In genomic region chr1:86546797-86547196, GRCm38 (mm10) we compare ENCODE assay signal across 24 mouse cellular contexts. TPM values are rescaled to one million over a fixed set of nuclear protein-coding genes. Genes with fewer than 3 reads are reported as not detected.
A peak's percentile ranks its signal among the peaks of the same experiment; 100 is the strongest.
DNase-seq lines count a peak whose midpoint lies in the region; ATAC-seq and TF ChIP-seq lines count a peak whose summit lies in the region.
"Had no signal": no experiment of that assay in that cellular context is flagged by ENCODE, and none has a peak within 500 bp of the region (broad histone marks: within the 10 kb centered on the region; RNA-seq: fewer than 3 reads in every experiment).

No protein-coding gene starts in this region.

- no peak overlapping the region for H3K4me3 ChIP-seq in forebrain, postnatal 0 days (ENCODE audit: low read depth, low read length)
- H3K4me3 ChIP-seq in forebrain, embryonic 11.5 days (ENCODE audit: low read depth, low read length) = no peak overlapping the region
- H3K4me3 ChIP-seq in midbrain, embryonic 11.5 days (ENCODE audit: low read depth, low read length) = no peak overlapping the region
- H3K4me3 ChIP-seq in midbrain, embryonic 15.5 days = no peak overlapping the region
- H3K4me3 ChIP-seq: embryonic facial prominence, embryonic 15.5 days; forebrain, embryonic 13.5 days; heart, embryonic 12.5 days; heart, embryonic 15.5 days; hindbrain, embryonic 15.5 days had no signal

- WGBS in forebrain, postnatal 0 days = 20% methylated on average over 3 of the region's 3 CpGs
- WGBS in forebrain, embryonic 11.5 days = 32% methylated on average over 3 of the region's 3 CpGs
- 71% methylated on average over 3 of the region's 3 CpGs for WGBS in midbrain, embryonic 11.5 days
- WGBS in midbrain, embryonic 15.5 days = 50% methylated on average over 3 of the region's 3 CpGs

- no peaks in the 10 kb centered on the region for H3K9me3 ChIP-seq in forebrain, postnatal 0 days (ENCODE audit: low read length)
- no peaks in the 10 kb centered on the region for H3K9me3 ChIP-seq in forebrain, embryonic 11.5 days (ENCODE audit: control insufficient read depth, low read length)
- H3K9me3 ChIP-seq in midbrain, embryonic 11.5 days (ENCODE audit: control insufficient read depth, low read length) = no peaks in the 10 kb centered on the region
- no peaks in the 10 kb centered on the region for H3K9me3 ChIP-seq in midbrain, embryonic 15.5 days
- H3K9me3 ChIP-seq: embryonic facial prominence, embryonic 15.5 days; forebrain, embryonic 13.5 days; heart, embryonic 12.5 days; heart, embryonic 15.5 days; hindbrain, embryonic 15.5 days had no signal

- H3K4me2 ChIP-seq in forebrain, postnatal 0 days (ENCODE audit: low read depth) = no peak overlapping the region
- no peak overlapping the region for H3K4me2 ChIP-seq in forebrain, embryonic 11.5 days (ENCODE audit: low read depth, low read length, severe bottlenecking)
- H3K4me2 ChIP-seq in midbrain, embryonic 11.5 days = no peak overlapping the region
- no peak overlapping the region for H3K4me2 ChIP-seq in midbrain, embryonic 15.5 days
- H3K4me2 ChIP-seq: embryonic facial prominence, embryonic 15.5 days; forebrain, embryonic 13.5 days; heart, embryonic 12.5 days; heart, embryonic 15.5 days; hindbrain, embryonic 15.5 days had no signal

- TF ChIP-seq POLR2A in brain, embryonic 14.5 days (IDR thresholded peaks at IDR 0.05; ENCODE audit: borderline replicate concordance, extremely low read depth, insufficient read depth, insufficient read length, poor library complexity, severe bottlenecking) = no peak

- no peak overlapping the region for H3K27ac ChIP-seq in forebrain, postnatal 0 days (ENCODE audit: low read depth, low read length)
- no peak overlapping the region for H3K27ac ChIP-seq in forebrain, embryonic 11.5 days (ENCODE audit: low read depth, low read length)
- H3K27ac ChIP-seq in midbrain, embryonic 11.5 days (ENCODE audit: low read depth, low read length) = no peak overlapping the region
- H3K27ac ChIP-seq in midbrain, embryonic 15.5 days = no peak overlapping the region
- H3K27ac ChIP-seq: embryonic facial prominence, embryonic 15.5 days; forebrain, embryonic 13.5 days; heart, embryonic 15.5 days; hindbrain, embryonic 15.5 days had no signal

- 0 out of 2 replicates have a peak, but pooled peaks have one; percentile 16 for ATAC-seq in forebrain, postnatal 0 days
- ATAC-seq in forebrain, embryonic 11.5 days (replicated peaks; ENCODE audit: low FRiP score) = no peak
- no peak for ATAC-seq in midbrain, embryonic 11.5 days (ENCODE audit: low FRiP score)
- no peak for ATAC-seq in midbrain, embryonic 15.5 days (replicated peaks)
- no peak for ATAC-seq in inflammation-experienced regulatory T-cells, adult 6 months
- ATAC-seq: CD4-positive, CD25-positive, alpha-beta regulatory T cell, adult 4 months; forebrain, embryonic 13.5 days; intestine, postnatal 0 days had no signal

- no peak for TF ChIP-seq CTCF in forebrain, postnatal 0 days (IDR thresholded peaks at IDR 0.05; ENCODE audit: low read depth)
- no peak for TF ChIP-seq CTCF in brain, embryonic 14.5 days (IDR thresholded peaks at IDR 0.05; ENCODE audit: borderline replicate concordance, extremely low read depth, insufficient read depth, insufficient read length)

- no peaks in the 10 kb centered on the region for H3K4me1 ChIP-seq in forebrain, postnatal 0 days (ENCODE audit: insufficient read depth)
- no peaks in the 10 kb centered on the region for H3K4me1 ChIP-seq in forebrain, embryonic 11.5 days (replicated peaks; ENCODE audit: control insufficient read depth, insufficient read depth, low read length)
- no peaks in the 10 kb centered on the region for H3K4me1 ChIP-seq in midbrain, embryonic 11.5 days (ENCODE audit: control insufficient read depth, insufficient read depth, low read length)
- no peaks in the 10 kb centered on the region for H3K4me1 ChIP-seq in midbrain, embryonic 15.5 days
- H3K4me1 ChIP-seq: embryonic facial prominence, embryonic 15.5 days; heart, embryonic 15.5 days; hindbrain, embryonic 15.5 days had no signal

- H3K36me3 ChIP-seq in forebrain, postnatal 0 days (ENCODE audit: insufficient read depth) = peaks cover 61% of the 10 kb centered on the region
- H3K36me3 ChIP-seq in forebrain, embryonic 11.5 days (ENCODE audit: control insufficient read depth, insufficient read depth, low read length) = no peaks in the 10 kb centered on the region; the same call in 1 of the 2 replicates
- H3K36me3 ChIP-seq in midbrain, embryonic 11.5 days (ENCODE audit: control insufficient read depth, insufficient read depth, low read length) = peaks cover 3% of the 10 kb centered on the region; the same call in 1 of the 2 replicates
- peaks cover 20% of the 10 kb centered on the region for H3K36me3 ChIP-seq in midbrain, embryonic 15.5 days (replicated peaks)

- H3K27me3 ChIP-seq in forebrain, postnatal 0 days (ENCODE audit: insufficient read depth, low read length) = no peaks in the 10 kb centered on the region
- no peaks in the 10 kb centered on the region for H3K27me3 ChIP-seq in forebrain, embryonic 11.5 days (ENCODE audit: control insufficient read depth, insufficient read depth, low read length)
- H3K27me3 ChIP-seq in midbrain, embryonic 11.5 days (ENCODE audit: control insufficient read depth, insufficient read depth, low read length) = no peaks in the 10 kb centered on the region
- no peaks in the 10 kb centered on the region for H3K27me3 ChIP-seq in midbrain, embryonic 15.5 days (replicated peaks)
- H3K27me3 ChIP-seq: embryonic facial prominence, embryonic 15.5 days; forebrain, embryonic 13.5 days; heart, embryonic 12.5 days; heart, embryonic 15.5 days; hindbrain, embryonic 15.5 days had no signal

- no peak overlapping the region for H3K9ac ChIP-seq in forebrain, postnatal 0 days
- no peak overlapping the region for H3K9ac ChIP-seq in forebrain, embryonic 11.5 days (ENCODE audit: low read length)
- no peak overlapping the region for H3K9ac ChIP-seq in midbrain, embryonic 11.5 days (ENCODE audit: low read length)
- H3K9ac ChIP-seq in midbrain, embryonic 15.5 days = no peak overlapping the region
- H3K9ac ChIP-seq: embryonic facial prominence, embryonic 15.5 days; forebrain, embryonic 13.5 days; heart, embryonic 12.5 days; heart, embryonic 15.5 days; hindbrain, embryonic 15.5 days had no signal

- no peak for DNase-seq in forebrain, postnatal 0 days
- DNase-seq in forebrain, embryonic 11.5 days (ENCODE audit: low spot score) = no peak
- peak; percentile 19 for DNase-seq in midbrain, embryonic 11.5 days (ENCODE audit: low spot score, missing footprints)
- peak; percentile 40 for DNase-seq in brain, embryonic 14.5 days (ENCODE audit: low read depth)
- DNase-seq: adrenal gland, adult 2 months; adrenal gland, postnatal 14 days; cerebellum, adult 11-12 months; cerebellum, adult 8-10 months; cerebellum, postnatal 10 days; cerebellum, postnatal 36 days; embryo, embryonic 11 days; gastrocnemius, postnatal 25 days; heart, adult 18-20 months; heart, postnatal 10 days; heart, postnatal 36 days had no signal

RNA-seq across cellular contexts. Expression of gene Ptma, which starts 20.3 kb away (rescaled TPM):
- total RNA-seq in forebrain, postnatal 0 days (2014; rRNA removed) = 1,921 and 1,968 TPM in 2 replicates
- 1,724 and 1,908 TPM in 2 replicates for polyA plus RNA-seq in forebrain, postnatal 0 days (2015; fragmentation: Nextera tagmentation; extraction: Ambion mirVana)
- 3,230 and 3,412 TPM in 2 replicates for polyA plus RNA-seq in forebrain, embryonic 11.5 days (2014; fragmentation: Nextera tagmentation; extraction: Ambion mirVana)
- 3,090 and 3,352 TPM in 2 replicates for polyA plus RNA-seq in midbrain, embryonic 11.5 days (2014; fragmentation: Nextera tagmentation; extraction: Ambion mirVana)
- 1,373 and 1,532 TPM in 2 replicates for polyA plus RNA-seq in midbrain, embryonic 15.5 days (2015; fragmentation: Nextera tagmentation; extraction: Ambion mirVana)
- 1,831 and 2,420 TPM in 2 replicates for polyA plus RNA-seq in brain, embryonic 14.5 days (2012; rRNA removed)
- 1,000 to 10,000 TPM; 2,583 to 3,807 (median 2,925) TPM for polyA plus RNA-seq in inflammation-experienced regulatory T-cells, adult 6 months (2017; shearing (Covaris generic))

RNA-seq across cellular contexts. Expression of gene Pde6d, which starts 35.6 kb away (rescaled TPM):
- 44.9 and 59.0 TPM in 2 replicates for total RNA-seq in forebrain, postnatal 0 days (2014; rRNA removed)
- 110 and 116 TPM in 2 replicates for polyA plus RNA-seq in forebrain, postnatal 0 days (2015; fragmentation: Nextera tagmentation; extraction: Ambion mirVana)
- 81.0 and 88.0 TPM in 2 replicates for polyA plus RNA-seq in forebrain, embryonic 11.5 days (2014; fragmentation: Nextera tagmentation; extraction: Ambion mirVana)
- 94.3 and 98.3 TPM in 2 replicates for polyA plus RNA-seq in midbrain, embryonic 11.5 days (2014; fragmentation: Nextera tagmentation; extraction: Ambion mirVana)
- polyA plus RNA-seq in midbrain, embryonic 15.5 days (2015; fragmentation: Nextera tagmentation; extraction: Ambion mirVana) = 103 and 106 TPM in 2 replicates
- polyA plus RNA-seq in brain, embryonic 14.5 days (2012; rRNA removed) = 82.9 and 89.6 TPM in 2 replicates
- 10 to 100 TPM; 17.7 to 21.6 (median 18.1) TPM for polyA plus RNA-seq in inflammation-experienced regulatory T-cells, adult 6 months (2017; shearing (Covaris generic))

RNA-seq across cellular contexts. Expression of gene Cops7b, which starts 35.9 kb away (rescaled TPM):
- 37.6 and 40.3 TPM in 2 replicates for total RNA-seq in forebrain, postnatal 0 days (2014; rRNA removed)
- 54.3 and 54.7 TPM in 2 replicates for polyA plus RNA-seq in forebrain, postnatal 0 days (2015; fragmentation: Nextera tagmentation; extraction: Ambion mirVana)
- 57.1 and 62.3 TPM in 2 replicates for polyA plus RNA-seq in forebrain, embryonic 11.5 days (2014; fragmentation: Nextera tagmentation; extraction: Ambion mirVana)
- 54.1 and 54.8 TPM in 2 replicates for polyA plus RNA-seq in midbrain, embryonic 11.5 days (2014; fragmentation: Nextera tagmentation; extraction: Ambion mirVana)
- 67.3 and 68.9 TPM in 2 replicates for polyA plus RNA-seq in midbrain, embryonic 15.5 days (2015; fragmentation: Nextera tagmentation; extraction: Ambion mirVana)
- polyA plus RNA-seq in brain, embryonic 14.5 days (2012; rRNA removed) = 69.7 and 89.0 TPM in 2 replicates
- polyA plus RNA-seq in inflammation-experienced regulatory T-cells, adult 6 months (2017; shearing (Covaris generic)) = 10 to 100 TPM; 14.5 to 17.0 (median 15.8) TPM

Comparison
In these comparisons a context has a peak if more than half of its experiments do, and no peak if none do; other contexts are left out.
1. DNase-seq: peak in midbrain, embryonic 11.5 days (single experiment) and brain, embryonic 14.5 days (single experiment); none in forebrain, postnatal 0 days (single experiment) and forebrain, embryonic 11.5 days (single experiment).